Mouse (Mus musculus): ENCODE data around the gene Reck.

Reck gene

DNA sequence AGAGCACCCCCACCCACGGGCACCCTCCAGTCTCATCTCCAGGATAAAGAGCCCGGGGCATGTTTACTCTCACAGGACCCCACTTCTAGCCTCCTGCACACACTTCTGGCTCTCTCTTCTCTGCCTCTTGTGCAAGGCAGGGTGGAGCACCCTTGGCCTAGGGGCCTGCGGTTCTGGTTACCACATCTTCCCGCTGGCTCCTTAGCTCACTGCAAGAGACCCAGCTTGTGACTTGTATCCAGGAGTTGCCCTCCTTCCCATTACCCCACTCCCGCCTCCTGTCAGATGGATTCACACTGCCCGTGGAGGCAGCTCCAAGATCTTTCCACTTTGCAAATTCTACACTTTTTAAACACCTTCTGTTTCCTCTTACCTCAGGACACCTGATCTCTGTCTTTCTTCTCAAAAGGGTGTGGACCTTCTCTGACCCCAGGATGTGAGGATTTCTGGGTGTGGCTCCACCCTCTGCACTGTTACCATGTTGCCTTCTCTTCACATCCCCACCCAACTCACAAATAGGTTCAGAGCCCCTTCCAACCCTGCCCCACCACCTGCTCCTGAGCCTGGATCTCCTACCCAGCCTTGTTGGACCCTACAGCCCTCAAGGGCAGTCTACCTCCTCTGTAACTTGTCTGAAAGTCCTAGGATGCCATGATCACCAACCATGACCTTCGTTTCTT lies 90.7 kb downstream of the Reck start:
- no peak for DNase-seq (ENCODE audit: extremely low read depth, low read depth, low spot score)

DNA sequence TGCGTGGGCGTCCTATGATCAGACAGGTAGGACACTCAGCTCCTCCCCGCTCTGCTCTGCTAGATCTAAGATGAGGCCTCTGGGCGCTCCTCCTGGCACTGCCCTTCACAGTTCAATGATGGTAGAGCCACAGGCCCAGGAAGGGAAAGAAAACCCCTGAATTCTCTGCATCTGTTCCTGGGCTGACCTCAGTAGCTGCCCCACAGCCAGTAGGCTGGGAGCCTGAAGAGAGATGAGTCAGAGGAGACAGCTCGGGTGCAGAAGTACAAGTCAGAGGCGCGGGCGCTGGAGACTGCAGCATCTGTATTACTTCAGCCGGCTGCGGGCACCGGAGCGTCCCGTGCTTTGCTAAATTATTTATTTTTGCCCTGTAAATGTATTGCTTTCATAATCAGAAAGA lies 93.3 kb downstream of the Reck start:
- no peak for DNase-seq (ENCODE audit: extremely low read depth, low read depth, low spot score)

DNA sequence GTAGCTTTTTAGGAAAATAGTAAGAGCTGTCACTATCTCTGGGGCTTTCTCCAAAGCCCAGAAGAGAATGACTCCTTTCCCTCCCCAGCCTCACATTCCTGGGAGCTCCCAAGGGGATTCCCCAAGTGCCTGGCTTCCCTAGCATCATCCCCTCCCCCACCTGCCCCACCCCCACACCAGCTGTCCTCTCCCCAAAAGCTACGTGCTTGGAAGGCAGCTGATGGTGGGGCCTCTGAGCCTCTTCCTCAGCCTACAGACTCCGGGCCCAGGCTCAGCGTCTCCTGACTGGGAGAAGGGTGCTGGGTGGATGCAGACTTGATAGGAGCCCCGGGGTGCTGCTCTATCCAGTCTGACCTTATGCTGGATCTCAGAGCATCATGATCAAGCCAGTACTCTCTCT lies 94.0 kb downstream of the Reck start:
- DNase-seq (ENCODE audit: extremely low read depth, low read depth, low spot score) = no peak

DNA sequence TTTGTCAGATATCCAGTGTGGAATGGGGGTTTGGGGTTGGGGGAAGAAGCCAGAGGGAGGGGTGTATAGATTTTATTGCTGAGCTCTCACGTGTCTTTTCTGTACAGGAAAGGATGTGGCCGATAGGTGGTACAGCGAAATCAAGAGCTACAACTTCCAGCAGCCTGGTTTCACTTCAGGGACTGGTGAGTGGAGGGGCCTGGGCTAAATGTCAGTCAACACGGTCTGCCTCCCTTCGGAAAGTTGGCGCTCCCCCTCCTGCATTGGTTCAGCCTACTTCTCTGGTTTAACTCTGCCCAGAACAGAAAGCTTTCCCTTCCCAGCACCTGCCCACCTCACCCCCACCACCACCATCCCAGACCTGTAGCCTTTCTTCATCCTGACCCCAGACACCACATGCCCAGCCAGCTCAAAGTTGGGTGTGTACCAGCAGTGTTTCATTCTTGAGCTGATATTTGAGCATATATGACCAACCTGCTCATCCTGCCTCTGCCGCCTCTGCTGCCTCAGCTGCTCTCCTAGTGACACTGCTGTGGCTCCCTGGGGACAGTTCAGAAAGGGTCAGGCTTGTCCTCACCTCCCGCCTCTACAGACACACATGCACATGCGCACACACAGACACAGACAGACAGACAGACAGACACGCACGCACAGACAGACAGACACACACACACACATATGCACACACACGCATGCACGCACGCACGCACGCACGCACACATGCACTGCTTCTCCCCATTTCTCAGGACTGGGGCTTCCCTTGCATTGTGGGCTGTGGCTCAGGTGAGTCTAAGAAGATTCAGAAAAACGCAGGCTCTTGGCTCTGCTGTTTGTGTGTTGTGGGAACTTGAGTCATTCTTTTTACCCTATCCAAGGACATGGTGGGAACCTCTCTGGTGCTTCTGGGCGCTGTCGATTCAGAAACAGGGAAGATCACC lies 95.3 kb downstream of the Reck start:
- no peak for DNase-seq (ENCODE audit: extremely low read depth, low read depth, low spot score)

DNA sequence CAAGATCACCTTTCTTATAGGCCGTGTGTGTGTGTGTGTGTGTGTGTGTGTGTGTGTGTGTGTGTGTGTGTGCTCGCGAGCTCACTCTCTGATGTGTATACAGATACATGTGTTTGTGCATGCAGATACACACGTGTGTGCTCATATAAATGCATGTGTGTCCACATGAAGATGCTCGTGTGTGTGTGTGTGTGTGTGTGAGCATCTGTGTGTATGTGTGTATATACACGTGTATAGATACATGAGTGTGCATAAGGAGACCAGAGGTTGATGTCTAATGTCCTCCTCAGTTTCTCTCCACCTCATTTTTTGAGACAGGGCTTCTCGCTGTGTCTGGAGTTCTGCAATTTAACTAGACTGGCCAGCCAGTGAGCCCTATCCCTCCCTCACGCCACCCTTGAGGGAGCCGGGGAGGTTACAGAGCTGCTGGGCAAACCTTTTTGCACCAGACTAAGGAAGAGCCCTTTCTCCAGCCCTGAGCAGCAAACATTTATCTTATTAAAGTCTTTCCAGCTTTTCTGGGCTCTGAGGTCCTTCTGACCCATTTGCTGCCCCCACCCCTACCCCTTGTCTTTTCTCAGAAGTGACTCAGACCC lies 96.3 kb downstream of the Reck start:
- no peak for DNase-seq (ENCODE audit: extremely low read depth, low read depth, low spot score)

DNA sequence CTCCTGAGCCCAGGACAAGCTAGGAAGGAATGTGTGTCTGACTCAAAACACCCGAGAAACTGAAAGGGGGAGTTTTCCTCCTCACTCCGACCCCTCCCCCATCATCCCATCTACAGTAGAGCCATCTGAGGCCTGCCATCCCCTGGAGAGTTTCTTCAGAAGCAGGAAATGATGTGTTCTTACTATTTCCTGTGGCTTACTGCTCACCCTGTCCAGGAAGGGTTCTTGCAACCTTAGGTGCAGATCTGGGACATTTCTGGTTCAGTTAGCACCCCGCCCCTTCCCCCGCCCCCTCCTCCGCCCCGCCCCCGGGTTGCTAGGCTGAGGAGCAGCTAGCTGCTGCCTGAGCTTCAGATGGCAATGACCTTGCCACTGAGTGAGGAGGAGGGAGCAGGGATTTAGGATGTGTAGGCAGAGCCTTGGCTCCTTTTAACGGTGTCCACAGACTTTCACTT lies 96.8 kb downstream of the Reck start:
- DNase-seq (ENCODE audit: extremely low read depth, low read depth, low spot score) = no peak

DNA sequence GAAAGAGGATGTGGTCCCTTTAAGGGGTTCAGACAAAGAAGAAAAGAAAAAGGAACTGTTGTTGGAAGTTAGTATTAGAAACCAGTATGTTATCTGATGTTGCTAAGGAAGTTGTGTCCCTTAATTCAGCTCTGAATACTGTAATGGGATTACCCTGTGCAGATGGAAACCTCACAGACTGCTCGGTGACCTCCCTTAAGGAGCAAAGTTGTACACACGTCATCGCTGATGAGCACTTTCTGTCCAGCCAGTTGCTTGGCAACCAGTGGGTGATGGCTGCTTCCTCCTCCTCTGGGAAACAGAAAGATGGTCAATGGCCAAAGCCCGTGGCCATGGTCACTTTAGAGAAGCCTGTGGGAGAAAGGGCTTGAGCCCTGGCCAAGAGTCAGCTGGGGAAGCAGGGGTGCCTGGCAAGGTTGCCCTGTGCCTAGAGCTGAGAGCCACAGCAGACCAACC lies 98.2 kb downstream of the Reck start:
- DNase-seq (ENCODE audit: extremely low read depth, low read depth, low spot score) = no peak

DNA sequence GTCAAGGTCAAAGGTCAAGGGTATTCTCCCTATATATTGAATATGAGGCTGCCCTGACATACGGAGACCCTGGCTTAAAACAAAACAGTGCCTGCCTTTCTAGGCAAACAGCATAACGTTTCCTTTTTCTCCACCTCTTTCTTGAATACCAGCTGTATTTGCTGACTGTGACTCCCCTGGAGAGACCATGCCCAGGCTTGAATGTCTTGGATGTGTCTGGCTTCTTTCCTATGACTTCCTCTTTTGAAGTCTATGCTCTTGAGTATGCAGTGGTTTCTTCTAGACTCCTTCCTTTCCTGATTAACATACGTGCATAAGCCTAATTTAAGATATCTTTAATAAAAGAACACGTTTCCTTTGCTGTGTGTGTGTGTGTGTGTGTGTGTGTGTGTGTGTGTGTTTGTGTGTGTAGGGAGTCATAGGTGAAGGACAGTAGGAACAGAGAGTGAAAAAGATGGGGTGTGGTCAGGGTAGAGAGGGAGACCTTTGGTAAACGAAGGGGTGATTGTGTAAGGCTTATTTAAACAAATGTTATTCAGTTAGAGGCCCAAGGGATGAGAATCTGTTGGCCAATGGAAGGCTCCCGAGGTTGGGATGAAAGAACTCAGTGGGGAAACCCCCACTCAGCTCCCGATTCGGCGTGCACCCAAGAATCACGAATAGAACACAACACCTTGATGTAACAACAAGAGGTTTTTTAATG lies 99.7 kb downstream of the Reck start:
- DNase-seq (ENCODE audit: extremely low read depth, low read depth, low spot score) = no peak

DNA sequence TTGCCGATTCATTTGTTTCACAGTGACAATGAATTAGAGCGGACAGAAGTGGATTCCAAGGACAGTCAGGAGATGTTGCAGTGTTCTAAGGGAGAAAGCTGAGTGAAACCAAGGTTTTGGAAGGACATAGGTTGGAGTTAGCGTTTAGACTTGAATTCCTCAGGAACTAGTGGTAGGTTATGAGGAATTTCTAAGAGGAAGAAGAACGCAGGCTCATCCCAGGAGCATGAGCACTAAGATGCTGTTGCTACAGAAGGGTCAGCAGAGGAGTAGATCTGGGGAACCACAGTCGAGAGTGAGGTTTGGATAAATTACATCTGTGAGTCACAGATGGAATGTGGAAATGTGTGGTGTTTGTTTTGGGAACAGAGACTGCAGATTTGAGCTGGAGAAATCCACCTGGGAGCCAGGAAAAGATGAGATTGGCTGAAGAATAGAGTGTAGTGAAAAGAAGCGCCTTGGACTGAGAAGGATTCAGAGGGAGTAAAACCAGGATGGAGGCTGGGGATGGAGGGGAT lies 101.0 kb downstream of the Reck start:
- DNase-seq (ENCODE audit: extremely low read depth, low read depth, low spot score) = no peak

DNA sequence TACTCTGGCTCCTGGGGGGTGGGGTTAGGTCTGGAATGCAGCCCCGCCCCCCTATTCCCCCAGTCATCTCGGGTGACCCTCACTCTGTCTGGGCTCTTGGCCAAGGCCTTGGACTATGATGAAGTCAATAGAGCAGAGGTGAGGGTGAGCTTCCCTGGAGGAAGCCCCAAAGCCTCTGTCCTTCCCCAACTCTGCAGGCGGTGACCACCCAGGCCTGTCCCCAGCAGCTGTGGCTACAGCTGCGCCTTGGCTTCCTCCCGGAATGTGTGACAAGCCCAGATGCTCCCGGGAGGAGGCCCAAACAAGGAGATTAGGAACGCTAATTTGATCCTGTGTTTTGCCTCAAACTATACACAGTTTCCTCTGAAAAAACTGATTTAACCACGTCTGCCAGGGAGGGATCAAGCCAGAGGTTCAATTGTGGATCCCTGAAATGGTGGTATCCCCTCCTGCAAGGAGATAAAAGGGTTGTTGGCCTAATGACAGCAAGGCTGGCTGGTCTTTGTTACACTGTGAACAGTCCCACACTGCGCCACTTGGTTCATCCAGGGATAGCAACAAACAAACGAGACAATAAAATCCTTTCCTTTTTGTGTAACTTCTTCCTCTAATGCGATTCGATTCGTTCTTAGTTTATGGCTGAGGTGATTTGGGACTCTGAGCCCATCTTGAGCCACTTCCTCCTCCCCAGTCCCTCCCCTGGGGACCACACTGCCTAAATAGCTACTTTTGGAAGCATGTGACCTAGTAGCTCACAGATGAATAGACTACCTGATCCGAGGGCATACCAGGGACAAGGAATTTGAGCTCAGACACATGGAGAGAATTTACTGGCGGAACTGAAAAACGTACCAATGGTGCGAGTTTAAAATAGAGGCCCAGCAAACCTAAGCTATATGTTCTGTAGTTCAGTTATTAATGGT lies 103.5 kb downstream of the Reck start:
- no peak for DNase-seq (ENCODE audit: extremely low read depth, low read depth, low spot score)

DNA sequence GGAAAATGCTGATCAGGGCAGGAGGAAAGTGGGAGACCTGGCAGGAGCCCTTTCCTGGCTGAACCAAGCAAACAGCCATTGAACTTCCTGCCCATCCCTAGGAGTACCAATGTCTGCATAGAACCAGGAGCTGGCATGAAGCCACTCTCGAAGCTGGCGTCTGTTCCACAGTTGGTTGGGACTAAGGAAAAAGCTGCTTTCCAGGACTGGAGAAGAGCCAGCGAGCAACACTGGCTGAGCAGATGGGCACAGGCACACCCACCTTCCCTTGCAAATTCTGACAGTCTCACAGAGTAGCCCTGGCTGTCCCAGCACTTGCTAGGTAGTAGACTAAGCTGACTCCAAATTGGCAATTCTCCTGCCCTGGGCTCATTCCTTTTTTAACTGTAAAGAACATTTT lies 104.4 kb downstream of the Reck start:
- DNase-seq (ENCODE audit: extremely low read depth, low read depth, low spot score) = no peak

DNA sequence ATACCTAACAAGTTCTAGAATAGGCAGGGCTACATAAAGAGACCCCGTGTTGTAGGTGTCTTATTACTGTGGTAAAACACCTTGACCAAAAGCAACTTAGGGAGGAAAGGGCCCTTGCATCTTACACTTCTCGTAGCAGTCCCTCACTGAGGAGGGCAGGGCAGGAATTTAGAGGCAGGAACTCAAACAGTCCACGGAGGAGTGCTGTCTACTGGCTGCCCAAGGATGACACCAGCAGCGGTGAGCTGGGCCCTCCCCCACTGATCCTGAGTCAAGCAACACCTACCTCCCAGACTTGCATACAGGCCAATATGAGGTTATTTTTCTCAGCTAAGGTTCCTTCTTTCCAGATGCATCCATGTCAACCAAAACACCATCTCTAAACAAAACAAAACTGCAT lies 104.9 kb downstream of the Reck start:
- DNase-seq (ENCODE audit: extremely low read depth, low read depth, low spot score) = no peak

DNA sequence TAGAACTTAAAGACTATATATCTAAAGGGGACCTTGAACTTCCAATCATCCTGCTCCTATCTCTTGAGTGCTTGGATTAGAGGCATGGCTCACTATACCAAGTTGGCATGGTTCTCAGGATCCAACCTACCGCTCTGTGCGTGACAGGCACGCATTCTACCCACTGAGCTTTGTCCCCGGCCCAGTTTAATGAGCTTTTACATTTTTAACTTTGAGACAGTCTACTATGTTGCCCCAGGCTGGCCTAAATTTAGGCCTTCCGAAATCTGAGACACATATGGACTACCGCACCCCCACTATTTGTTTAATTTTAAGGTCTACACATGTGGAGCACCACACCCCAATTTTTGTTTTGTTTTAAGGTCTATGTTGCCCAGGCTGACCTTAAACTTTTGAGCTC lies 105.5 kb downstream of the Reck start:
- no peak for DNase-seq (ENCODE audit: extremely low read depth, low read depth, low spot score)

DNA sequence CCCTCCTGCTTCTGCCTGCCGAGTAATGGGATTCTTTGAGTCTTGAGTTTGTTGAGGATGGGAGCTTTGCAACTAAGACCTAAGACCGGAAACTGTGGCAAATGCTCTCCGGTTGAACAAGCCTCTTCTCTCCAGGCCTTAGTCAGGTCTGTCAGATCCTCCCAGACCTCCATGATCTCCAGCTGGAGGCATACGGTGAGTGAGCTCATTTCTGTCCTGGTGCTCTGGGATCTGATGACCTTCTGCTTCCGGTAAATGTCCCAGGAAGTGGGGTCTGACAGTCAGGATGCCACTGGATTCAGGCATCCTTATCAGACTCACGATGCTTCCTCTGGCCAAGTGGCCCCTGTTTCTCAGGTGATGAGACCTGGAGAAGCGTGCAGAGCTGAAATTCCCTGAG lies 105.9 kb downstream of the Reck start:
- no peak for DNase-seq (ENCODE audit: extremely low read depth, low read depth, low spot score)

DNA sequence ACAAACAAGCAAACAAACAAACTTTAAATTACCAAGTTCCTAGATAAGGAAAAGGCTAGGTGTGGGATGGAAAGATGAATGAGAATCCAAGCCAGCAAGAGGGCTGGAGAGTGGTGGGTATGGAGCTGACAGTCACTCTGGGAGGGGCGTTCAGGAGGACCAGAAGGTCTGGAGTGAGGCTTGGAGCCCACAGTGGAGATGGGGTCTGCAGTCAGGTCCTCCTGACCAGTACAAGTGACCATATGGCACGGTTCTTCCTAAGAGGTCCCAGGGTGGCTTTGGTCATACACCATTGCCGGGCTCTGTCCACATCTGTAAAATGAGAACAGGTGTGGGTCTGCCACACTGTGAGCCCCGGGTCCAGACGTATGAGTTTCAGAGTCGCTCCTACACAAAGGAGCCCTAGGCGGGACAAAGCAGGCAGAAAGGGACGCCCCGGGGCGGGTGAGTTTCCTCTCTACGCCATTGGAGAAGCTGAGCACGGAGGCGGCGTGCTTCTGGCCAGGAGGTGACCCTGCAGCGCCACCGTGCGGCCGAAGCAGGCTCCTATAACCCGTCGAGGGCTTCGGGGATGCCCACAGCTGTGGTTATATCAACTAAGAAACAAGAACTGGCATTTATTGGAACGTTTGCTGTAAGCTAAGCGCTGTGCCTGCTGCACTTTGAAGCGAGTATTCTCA lies 106.9 kb downstream of the Reck start:
- no peak for DNase-seq (ENCODE audit: extremely low read depth, low read depth, low spot score)

DNA sequence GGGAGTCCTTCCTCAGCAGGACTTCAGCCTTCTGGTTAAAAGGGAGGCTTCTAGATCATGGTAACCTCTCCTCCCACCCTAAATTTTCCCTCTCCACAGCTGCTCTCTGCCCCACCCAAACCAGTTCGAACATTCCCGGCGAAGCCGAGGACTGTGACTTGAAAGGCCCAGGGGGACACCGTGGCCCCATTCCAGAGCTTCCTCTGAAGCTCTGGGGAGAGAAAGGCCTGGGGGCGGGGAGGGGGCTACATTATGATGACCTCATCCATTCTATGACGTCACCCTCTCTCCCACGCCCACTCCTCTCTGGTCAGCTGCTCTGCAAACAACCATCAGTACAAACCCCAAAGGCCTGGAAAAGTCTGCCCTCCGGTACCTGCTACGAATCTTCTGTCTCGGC lies 107.9 kb downstream of the Reck start, which contains the start of gene Ccin:
Gene Ccin, plus strand, starts transcription at position 303 of the 400 bp plus-strand sequence.
- DNase-seq (ENCODE audit: extremely low read depth, low read depth, low spot score) = no peak

DNA sequence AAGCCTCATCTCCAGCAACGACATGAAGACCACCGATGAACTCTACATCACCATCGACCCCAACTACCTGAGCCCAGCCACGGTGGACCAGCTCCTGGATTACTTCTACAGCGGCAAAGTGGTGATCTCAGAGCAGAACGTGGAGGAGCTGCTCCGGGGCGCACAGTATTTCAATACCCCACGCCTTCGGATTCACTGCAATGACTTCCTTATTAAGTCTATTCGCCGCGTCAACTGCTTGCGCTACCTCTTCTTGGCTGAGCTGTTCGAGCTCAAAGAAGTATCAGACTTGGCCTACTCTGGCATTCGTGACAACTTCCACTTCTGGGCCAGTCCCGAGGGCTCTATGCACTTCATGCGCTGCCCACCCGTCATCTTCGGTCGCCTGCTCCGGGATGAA lies 108.4 kb downstream of the Reck start:
- no peak for DNase-seq (ENCODE audit: extremely low read depth, low read depth, low spot score)

DNA sequence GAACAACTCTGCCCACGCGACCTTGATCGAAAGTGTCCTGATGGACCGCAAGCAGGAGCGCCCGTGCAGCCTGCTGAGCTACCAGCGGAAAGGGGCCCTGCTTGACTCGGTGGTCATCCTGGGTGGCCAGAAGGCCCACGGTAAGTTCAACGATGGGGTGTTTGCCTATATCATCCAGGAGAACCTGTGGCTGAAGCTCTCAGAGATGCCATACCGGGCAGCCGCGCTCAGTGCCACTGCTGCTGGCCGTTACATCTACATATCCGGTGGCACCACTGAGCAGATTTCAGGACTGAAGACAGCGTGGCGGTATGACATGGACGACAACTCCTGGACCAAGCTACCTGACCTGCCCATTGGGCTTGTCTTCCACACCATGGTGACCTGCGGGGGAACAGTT lies 109.0 kb downstream of the Reck start:
- DNase-seq (ENCODE audit: extremely low read depth, low read depth, low spot score) = no peak

DNA sequence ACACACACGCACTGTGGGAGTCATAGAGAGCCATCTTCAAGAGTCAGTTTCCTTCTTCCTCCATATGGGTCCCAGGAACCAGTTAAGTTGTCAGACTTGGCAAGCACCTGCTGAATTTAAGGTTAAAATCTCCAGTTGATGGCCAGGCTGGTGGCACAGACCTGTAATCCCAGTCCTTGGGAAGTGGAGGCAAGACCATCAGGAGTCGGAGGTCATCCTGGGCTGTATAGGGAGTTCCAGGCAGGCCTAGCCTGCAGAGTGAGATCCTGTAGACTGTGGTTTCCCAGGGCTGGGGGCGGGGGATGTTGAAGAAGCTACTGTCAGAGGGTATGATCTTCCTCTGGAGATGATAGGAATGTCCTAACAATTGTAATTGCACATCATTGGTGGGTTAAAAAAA lies 113.6 kb downstream of the Reck start:
- no peak for DNase-seq (ENCODE audit: extremely low read depth, low read depth, low spot score)
